Mouse (Mus musculus) MEL (cell line): ENCODE data around the gene Col4a2.

Experiments used
- GATA1 ChIP-seq: IDR thresholded peaks from 2 replicates; pipeline ENCODE4 v1.6.1; 2011; ENCODE audit warnings: low read depth, low read length, improper control_type of control experiment
- HCFC1 ChIP-seq: IDR thresholded peaks from 2 replicates; pipeline ENCODE4 v1.6.1; 2012; ENCODE audit warnings: low read depth, mild to moderate bottlenecking, inconsistent platforms, low read length, improper control_type of control experiment, moderate library complexity
- MAX ChIP-seq: IDR thresholded peaks from 2 replicates; pipeline ENCODE4 v1.6.1; 2011; ENCODE audit warnings: low read length, improper control_type of control experiment
- RAD21 ChIP-seq: IDR thresholded peaks from 2 replicates; pipeline ENCODE4 v1.6.1; 2011; ENCODE audit warnings: mild to moderate bottlenecking, low read depth, low read length, improper control_type of control experiment
- UBTF ChIP-seq: IDR thresholded peaks from 2 replicates; pipeline ENCODE4 v1.6.1; 2012; ENCODE audit warnings: low read depth, mild to moderate bottlenecking, inconsistent platforms, low read length, improper control_type of control experiment, moderate library complexity, borderline replicate concordance; ENCODE audit not compliant: insufficient read depth
- ZC3H11A ChIP-seq: IDR thresholded peaks from 2 replicates; pipeline ENCODE4 v1.6.1; 2012; ENCODE audit warnings: low read depth, mild to moderate bottlenecking, inconsistent platforms, low read length, improper control_type of control experiment

- TF ChIP-seq ZC3H11A (no peak), HCFC1 (no peak), UBTF (no peak), RAD21 (no peak), GATA1 (no peak), MAX (no peak)
Measured at GRCm38 (mm10) chr8:11414304-11414703, 101.7 kb downstream of the Col4a2 start.
